9 mouse cellular contexts compared by ENCODE assay signal in the genomic region with DNA sequence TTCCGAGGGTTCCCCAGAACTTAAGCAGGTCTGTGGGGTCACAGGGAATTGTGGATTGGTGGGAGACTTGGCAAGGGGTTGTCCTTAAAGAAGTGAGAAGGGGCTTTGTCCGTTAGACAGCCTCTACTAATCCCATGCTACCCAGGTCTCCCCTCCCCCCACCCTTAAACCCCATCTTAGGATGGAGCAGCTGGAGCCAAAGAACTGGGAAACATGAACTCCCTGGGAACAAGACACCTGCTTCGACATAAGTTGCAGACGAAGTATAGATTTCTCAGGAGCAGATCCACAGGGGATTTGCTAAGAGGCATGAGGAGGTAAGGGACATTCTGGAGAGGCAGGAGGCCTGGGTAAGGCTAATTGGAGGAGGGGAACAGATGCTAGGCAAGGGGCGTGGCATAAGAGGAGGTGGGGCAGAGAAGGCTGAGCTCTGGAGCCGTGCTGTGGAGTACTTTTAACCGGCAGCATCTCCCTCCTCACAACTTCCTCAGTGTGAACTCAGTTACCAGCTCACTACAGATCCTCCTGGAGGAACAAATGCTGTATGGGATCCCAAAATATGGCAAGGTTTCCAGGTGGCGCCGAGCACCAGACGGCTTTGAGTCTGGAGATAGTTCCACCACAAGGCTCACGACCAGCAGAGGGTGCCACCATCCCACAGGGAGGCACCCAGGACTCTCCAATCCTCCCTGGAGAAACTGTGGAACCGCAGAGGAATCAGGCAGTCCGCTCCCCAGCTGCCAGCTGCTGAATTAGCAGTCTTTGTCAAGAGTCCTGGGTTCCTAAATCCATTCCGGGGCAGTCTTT. TPM values are rescaled to one million over a fixed set of nuclear protein-coding genes. Genes with fewer than 3 reads are reported as not detected.
DNase-seq lines count a peak whose midpoint lies in the region; ATAC-seq and TF ChIP-seq lines count a peak whose summit lies in the region.
"Had no signal": no experiment of that assay in that cellular context is flagged by ENCODE, and none has a peak within 500 bp of the region (broad histone marks: within the 10 kb centered on the region; RNA-seq: fewer than 3 reads in every experiment).

No protein-coding gene starts in this region.

- peak; percentile 74 for DNase-seq in 3134 (ENCODE audit: extremely low read depth, insufficient read length, low spot score)
- peak; percentile 94 to 95 for DNase-seq in adrenal gland, postnatal 36 days
- peak; percentile 77 for DNase-seq in fibroblast of lung, adult 2 months (ENCODE audit: low read depth)
- peak; percentile 91 for DNase-seq in kidney, postnatal 14 days
- peak; percentile 69 for DNase-seq in liver, embryonic 11.5 days (ENCODE audit: low spot score)
- DNase-seq in natural killer cell, adult 2 months (ENCODE audit: low spot score in 2 of 2), result peak; percentile 41 to 66

- H3K4me3 ChIP-seq in heart, embryonic 13.5 days, result peak overlapping the region; percentile 44
- peak overlapping the region; percentile 20; the same call in 1 of the 2 replicates for H3K4me3 ChIP-seq in liver, embryonic 11.5 days (ENCODE audit: low read depth, low read length)
- H3K4me3 ChIP-seq in testis, adult 2 months (ENCODE audit: control insufficient read depth, low read depth, low read length), result no peak overlapping the region

- TF ChIP-seq POLR2A in testis, adult 2 months (IDR thresholded peaks at IDR 0.05; ENCODE audit: control insufficient read depth, low read depth, low read length), result no peak

- H3K27ac ChIP-seq in heart, embryonic 13.5 days (replicated peaks), result no peak overlapping the region
- H3K27ac ChIP-seq in liver, embryonic 11.5 days (ENCODE audit: low read depth, low read length), result no peak overlapping the region
- H3K27ac ChIP-seq in testis, adult 2 months (ENCODE audit: control insufficient read depth, insufficient read depth, low read depth, low read length), result peak overlapping the region; percentile 42; the same call in 1 of the 2 replicates

- peaks cover 41% of the 10 kb centered on the region for H3K4me1 ChIP-seq in heart, embryonic 13.5 days
- H3K4me1 ChIP-seq in liver, embryonic 11.5 days (replicated peaks; ENCODE audit: control insufficient read depth, insufficient read depth, low read length), result peaks cover 8% of the 10 kb centered on the region
- H3K4me1 ChIP-seq in testis, adult 2 months (ENCODE audit: control insufficient read depth, insufficient read depth, low read length), result peaks cover 19% of the 10 kb centered on the region

- H3K4me2 ChIP-seq in heart, embryonic 13.5 days, result peak overlapping the region; percentile 66
- peak overlapping the region; percentile 64 for H3K4me2 ChIP-seq in liver, embryonic 11.5 days

- peak; percentile 64; the same call in 1 of the 2 replicates for TF ChIP-seq CTCF in testis, adult 2 months (IDR thresholded peaks at IDR 0.05; ENCODE audit: control insufficient read depth, insufficient read depth, insufficient replicate concordance, low read depth, low read length)

- H3K9ac ChIP-seq in heart, embryonic 13.5 days, result peak overlapping the region; percentile 70
- no peak overlapping the region for H3K9ac ChIP-seq in liver, embryonic 11.5 days (ENCODE audit: low read depth, low read length)

- H3K27me3 ChIP-seq in heart, embryonic 13.5 days (replicated peaks), result peaks cover 35% of the 10 kb centered on the region
- peaks cover 46% of the 10 kb centered on the region for H3K27me3 ChIP-seq in liver, embryonic 11.5 days (replicated peaks; ENCODE audit: control insufficient read depth, insufficient read depth, low read length)
- H3K27me3 ChIP-seq in testis, adult 2 months (ENCODE audit: control insufficient read depth, insufficient read depth, low read length), result no peaks in the 10 kb centered on the region; the same call in none of the 2 replicates

- ATAC-seq in heart, embryonic 13.5 days (ENCODE audit: extremely low read depth, insufficient number of reproducible peaks, low FRiP score, low TSS enrichment), result no peak
- ATAC-seq in liver, embryonic 11.5 days (replicated peaks; ENCODE audit: low FRiP score), result 0 out of 2 replicates have a peak, but pooled peaks have one; percentile 30

- H3K9me3 ChIP-seq in heart, embryonic 13.5 days, result no peaks in the 10 kb centered on the region
- H3K9me3 ChIP-seq in liver, embryonic 11.5 days (ENCODE audit: control insufficient read depth, low read length), result no peaks in the 10 kb centered on the region

- no peaks in the 10 kb centered on the region for H3K36me3 ChIP-seq in heart, embryonic 13.5 days
- H3K36me3 ChIP-seq in liver, embryonic 11.5 days (ENCODE audit: control insufficient read depth, insufficient read depth, low read length), result no peaks in the 10 kb centered on the region
- H3K36me3 ChIP-seq in testis, adult 2 months (ENCODE audit: control insufficient read depth, insufficient read depth, low read length), result no peaks in the 10 kb centered on the region
- H3K36me3 ChIP-seq: G1E had no signal

- WGBS in heart, embryonic 13.5 days, result 4% methylated on average over 14 of the region's 14 CpGs
- WGBS in liver, embryonic 11.5 days, result 7% methylated on average over 14 of the region's 14 CpGs

RNA-seq across cellular contexts. Expression of a gene that starts 2.5 kb away (rescaled TPM):
- total RNA-seq in adrenal gland, postnatal 36 days (2021), result 10 to 100 TPM; 18.7 to 60.1 TPM
- polyA plus RNA-seq in heart, embryonic 13.5 days (2015; fragmentation: Nextera tagmentation; extraction: Ambion mirVana), result 3.8 and 4.4 TPM in 2 replicates
- 1.5 and 1.7 TPM in 2 replicates for polyA plus RNA-seq in liver, embryonic 11.5 days (2014; fragmentation: Nextera tagmentation; extraction: Ambion mirVana)
- polyA plus RNA-seq in testis, adult 2 months (2012; rRNA removed), result 1.8 and 1.9 TPM in 2 replicates

RNA-seq across cellular contexts. Expression of a gene that starts 32.6 kb away (rescaled TPM):
- total RNA-seq in adrenal gland, postnatal 36 days (2021), result 1,000 to 10,000 TPM in 1 of 2 experiments, 100 to 1,000 TPM in 1; 924 to 1,160 TPM
- polyA plus RNA-seq in heart, embryonic 13.5 days (2015; fragmentation: Nextera tagmentation; extraction: Ambion mirVana), result 10.4 and 10.8 TPM in 2 replicates
- 1.8 and 2.4 TPM in 2 replicates for polyA plus RNA-seq in liver, embryonic 11.5 days (2014; fragmentation: Nextera tagmentation; extraction: Ambion mirVana)
- polyA plus RNA-seq in testis, adult 2 months (2012; rRNA removed), result 51.4 TPM in 2 replicates
- total RNA-seq: G1E had no signal

RNA-seq across cellular contexts. Expression of a gene that starts 47.6 kb away (rescaled TPM):
- 1 to 10 TPM; 8.5 to 9.3 TPM for total RNA-seq in adrenal gland, postnatal 36 days (2021)
- 5.4 and 6.0 TPM in 2 replicates for polyA plus RNA-seq in heart, embryonic 13.5 days (2015; fragmentation: Nextera tagmentation; extraction: Ambion mirVana)
- 4.2 and 4.4 TPM in 2 replicates for polyA plus RNA-seq in liver, embryonic 11.5 days (2014; fragmentation: Nextera tagmentation; extraction: Ambion mirVana)
- 15.2 and 16.7 TPM in 2 replicates for polyA plus RNA-seq in testis, adult 2 months (2012; rRNA removed)
- polyA plus RNA-seq: G1E had no signal
